Mouse (Mus musculus) olfactory bulb, adult 2 months (tissue): ENCODE data around the gene Mcam.

ENCODE experiments used
- CTCF ChIP-seq: fragments of 200-500 bp; IDR thresholded peaks from 2 replicates; pipeline ENCODE4 v1.5.1; 2012; ENCODE audit warnings: low read depth, mild to moderate bottlenecking, low read length, moderate library complexity; ENCODE audit not compliant: insufficient read depth
- POLR2A ChIP-seq: fragments of 200-500 bp; IDR thresholded peaks from 2 replicates; pipeline ENCODE4 v1.6.1; 2012; ENCODE audit warnings: mild to moderate bottlenecking, low read depth, low read length, moderate library complexity; ENCODE audit not compliant: insufficient read depth

DNA sequence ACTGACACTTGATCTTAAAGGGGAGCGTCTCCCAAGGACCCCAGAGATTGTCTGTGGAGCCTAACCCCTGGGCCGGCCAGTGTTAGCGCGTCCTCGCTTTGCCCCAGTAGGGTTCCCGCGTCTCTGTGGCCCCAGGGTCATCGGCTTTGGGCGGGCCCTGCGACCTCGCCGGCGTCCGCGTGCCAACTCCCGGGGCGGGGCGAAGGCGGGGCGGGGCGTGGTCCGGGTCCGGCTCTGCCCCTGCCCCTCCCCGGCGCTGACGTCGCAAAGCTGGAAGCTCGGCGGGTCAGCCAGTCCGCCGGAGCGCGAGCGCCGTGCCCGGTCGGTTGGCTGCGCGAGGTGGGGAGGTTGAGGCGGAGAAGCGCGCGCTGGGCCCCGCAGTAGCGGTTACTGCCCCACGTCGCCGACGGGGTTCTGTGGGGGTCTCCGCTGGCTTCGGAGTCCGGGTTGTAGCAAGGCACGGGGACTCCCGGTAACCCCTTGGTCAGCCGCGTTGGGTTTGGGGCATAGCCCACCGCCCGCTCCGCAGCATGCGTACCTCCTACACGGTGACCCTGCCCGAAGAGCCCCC is 49.5 kb upstream of the Mcam start:
- no peak for TF ChIP-seq CTCF
- peak; percentile 91 for TF ChIP-seq POLR2A
